Mouse (Mus musculus) stomach, embryonic 16.5 days (tissue): ENCODE data around the gene Evi5. TPM values are rescaled to one million over a fixed set of nuclear protein-coding genes. Genes with fewer than 3 reads are reported as not detected.

Source experiments
- ATAC-seq: fragments of 200-750 bp; cut with Nextera tagmentation; 2 replicates; pipeline ENCODE4 v1.8.0; 2017; ENCODE audit warnings: moderate number of reproducible peaks, moderate TSS enrichment; ENCODE audit not compliant: insufficient read depth, low FRiP score
- H3K27ac ChIP-seq: fragments of 300-500 bp; sonication (generic); 2 replicates; pipeline ENCODE4 v1.5.1; 2014; ENCODE audit warnings: low read length
- H3K27me3 ChIP-seq: fragments of 300-500 bp; sonication (generic); 2 replicates; pipeline ENCODE4 v1.6.1; 2014; ENCODE audit warnings: low read length, control low read depth, mixed read lengths; ENCODE audit not compliant: control insufficient read depth, insufficient read depth
- H3K36me3 ChIP-seq: fragments of 300-500 bp; sonication (generic); 2 replicates; pipeline ENCODE4 v1.6.1; 2014; ENCODE audit warnings: low read length; ENCODE audit not compliant: control insufficient read depth, insufficient read depth
- H3K4me1 ChIP-seq: fragments of 300-500 bp; sonication (generic); 2 replicates; pipeline ENCODE4 v1.6.1; 2014; ENCODE audit warnings: low read length, control low read depth, mixed read lengths; ENCODE audit not compliant: control insufficient read depth, insufficient read depth
- H3K4me2 ChIP-seq: fragments of 300-500 bp; sonication (generic); 2 replicates; pipeline ENCODE4 v1.6.1; 2014; ENCODE audit warnings: low read depth, low read length, mixed read lengths
- H3K4me3 ChIP-seq: fragments of 300-500 bp; sonication (generic); replicated peaks from 2 replicates; pipeline ENCODE4 v1.5.1; 2014; ENCODE audit warnings: mild to moderate bottlenecking, low read length
- H3K9ac ChIP-seq: fragments of 300-500 bp; sonication (generic); 2 replicates; pipeline ENCODE4 v1.6.1; 2014; ENCODE audit warnings: low read length
- H3K9me3 ChIP-seq: fragments of 300-500 bp; sonication (generic); replicated peaks from 2 replicates; pipeline ENCODE4 v1.6.1; 2016; ENCODE audit warnings: low read length, control low read depth; ENCODE audit not compliant: control insufficient read depth
- WGBS: fragments of 180-500 bp; shearing (Covaris S2); extraction: QIAGEN DNeasy Blood & Tissue Kit; methylation state at CpG from one replicate; pipeline ENCODE4 v1.1.7; 2014; 5-methylcytosine and 5-hydroxymethylcytosine counted together
- polyA plus RNA-seq: library from polyadenylated mRNA; unstranded; fragments of >200 nt; fragmentation: Nextera tagmentation; extraction: Ambion mirVana; gene quantifications from 2 replicates; pipeline ENCODE4 v1.2.1, GENCODE M21; 2015

Evi5 gene
- polyA plus RNA-seq = 53.5 and 55.2 TPM in 2 replicates

- H3K27ac ChIP-seq = peak within 1 kb of the TSS; percentile 11
Observed at GRCm38 (mm10) chr5:107874561-107875260, at the start of gene Evi5. TSS of gene Evi5 (minus strand) at chr5:107875107.

GRCm38 (mm10) chr5:107924564-107924963 is 49.7 kb upstream of the Evi5 start:
- H3K27ac ChIP-seq = no peak overlapping the region
- no peak overlapping the region for H3K9ac ChIP-seq
- H3K27me3 ChIP-seq = no peaks in the 10 kb centered on the region
- H3K4me2 ChIP-seq = no peak overlapping the region
- no peaks in the 10 kb centered on the region for H3K4me1 ChIP-seq
- no peak for ATAC-seq
- WGBS = 83% methylated on average over 8 of the region's 8 CpGs
- H3K4me3 ChIP-seq = no peak overlapping the region
- H3K36me3 ChIP-seq = no peaks in the 10 kb centered on the region
- no peaks in the 10 kb centered on the region for H3K9me3 ChIP-seq

More at GRCm38 (mm10) chr5:107874561-107875260, at the start of gene Evi5:
- Histone ChIP-seq H3K9me3 (no peaks in the 10 kb centered on the region), H3K9ac (peak within 1 kb of the TSS; percentile 32; the same call in 1 of the 2 replicates), H3K4me3 (0 out of 2 replicates have a peak within 1 kb of the TSS, but pooled peaks have one; percentile 4), H3K4me1 (peaks cover 5% of the 10 kb centered on the region; the same call in 1 of the 2 replicates), H3K36me3 (no peaks in the 10 kb centered on the region), H3K4me2 (peak within 1 kb of the TSS; percentile 17; the same call in 1 of the 2 replicates), H3K27me3 (no peaks in the 10 kb centered on the region)
- 30% methylated on average over 4 of the region's 4 CpGs for WGBS
- peak; percentile 62; the same call in 1 of the 2 replicates for ATAC-seq

GRCm38 (mm10) chr5:107922836-107923235 is 47.9 kb upstream of the Evi5 start:
- Histone ChIP-seq H3K4me3 (no peak overlapping the region), H3K27ac (no peak overlapping the region), H3K27me3 (no peaks in the 10 kb centered on the region), H3K9me3 (no peaks in the 10 kb centered on the region), H3K4me2 (no peak overlapping the region), H3K4me1 (no peaks in the 10 kb centered on the region), H3K9ac (no peak overlapping the region), H3K36me3 (no peaks in the 10 kb centered on the region)
- ATAC-seq = no peak
- 81% methylated on average over 1 of the region's 1 CpGs for WGBS

- Histone ChIP-seq H3K9ac (no peak overlapping the region), H3K4me2 (no peak overlapping the region), H3K9me3 (no peaks in the 10 kb centered on the region), H3K4me3 (no peak overlapping the region), H3K27me3 (no peaks in the 10 kb centered on the region), H3K36me3 (no peaks in the 10 kb centered on the region), H3K27ac (no peak overlapping the region), H3K4me1 (no peaks in the 10 kb centered on the region)
- WGBS = 56% methylated on average over 2 of the region's 2 CpGs
- no peak for ATAC-seq
Observed at GRCm38 (mm10) chr5:107921400-107922252, 46.7 kb upstream of the Evi5 start.

GRCm38 (mm10) chr5:107915280-107915679 is 40.4 kb upstream of the Evi5 start:
- no peak for ATAC-seq

GRCm38 (mm10) chr5:107911012-107911411 is 36.1 kb upstream of the Evi5 start:
- Histone ChIP-seq H3K27ac (no peak overlapping the region), H3K27me3 (no peaks in the 10 kb centered on the region), H3K36me3 (peaks cover 12% of the 10 kb centered on the region; the same call in 1 of the 2 replicates), H3K4me3 (no peak overlapping the region), H3K4me1 (no peaks in the 10 kb centered on the region), H3K9ac (no peak overlapping the region), H3K4me2 (no peak overlapping the region), H3K9me3 (no peaks in the 10 kb centered on the region)
- no peak for ATAC-seq
- WGBS = 89% methylated on average over 5 of the region's 5 CpGs

More at GRCm38 (mm10) chr5:107915280-107915679, 40.4 kb upstream of the Evi5 start:
- Histone ChIP-seq H3K4me3 (no peak overlapping the region), H3K9me3 (no peaks in the 10 kb centered on the region), H3K36me3 (no peaks in the 10 kb centered on the region), H3K4me2 (no peak overlapping the region), H3K4me1 (no peaks in the 10 kb centered on the region), H3K9ac (no peak overlapping the region), H3K27ac (no peak overlapping the region), H3K27me3 (no peaks in the 10 kb centered on the region)
- 49% methylated on average over 4 of the region's 4 CpGs for WGBS

DNA sequence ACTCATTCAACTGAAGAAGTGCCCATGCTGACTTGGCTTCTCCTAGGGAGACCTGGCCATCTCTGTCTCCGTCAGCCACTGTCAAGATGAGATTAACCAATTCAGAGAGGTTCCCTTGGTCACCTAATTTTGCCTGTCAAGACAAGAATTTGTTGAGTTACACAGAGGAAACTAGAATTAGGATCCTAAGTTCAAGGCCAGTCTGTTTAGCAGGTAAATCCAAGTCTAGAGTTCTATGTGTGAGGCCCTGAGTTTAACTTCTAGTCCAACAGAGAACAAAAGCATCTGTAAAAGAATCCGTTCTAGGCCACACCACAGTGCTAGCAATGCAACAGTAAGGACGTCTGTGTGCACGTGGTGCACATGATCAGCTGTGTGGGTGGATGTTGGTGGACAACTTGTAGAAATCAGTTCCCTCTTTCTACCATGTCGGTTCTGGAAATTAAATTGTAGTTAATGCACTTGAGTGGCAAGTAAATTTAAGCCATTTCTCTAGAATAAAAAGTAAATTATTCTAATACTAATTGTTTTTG is 35.2 kb upstream of the Evi5 start:
- H3K9ac ChIP-seq = no peak overlapping the region
- ATAC-seq = no peak
- H3K4me1 ChIP-seq = no peaks in the 10 kb centered on the region
- H3K4me3 ChIP-seq = no peak overlapping the region
- 61% methylated on average over 5 of the region's 5 CpGs for WGBS
- H3K4me2 ChIP-seq = no peak overlapping the region
- no peaks in the 10 kb centered on the region for H3K27me3 ChIP-seq
- H3K36me3 ChIP-seq = peaks cover 16% of the 10 kb centered on the region; the same call in 1 of the 2 replicates
- no peak overlapping the region for H3K27ac ChIP-seq
- H3K9me3 ChIP-seq = no peaks in the 10 kb centered on the region

GRCm38 (mm10) chr5:107909668-107910067 is 34.8 kb upstream of the Evi5 start:
- WGBS = 84% methylated on average over 3 of the region's 3 CpGs
- Histone ChIP-seq H3K9ac (no peak overlapping the region), H3K27ac (no peak overlapping the region), H3K4me3 (no peak overlapping the region), H3K36me3 (peaks cover 19% of the 10 kb centered on the region; the same call in 1 of the 2 replicates), H3K9me3 (no peaks in the 10 kb centered on the region), H3K4me2 (no peak overlapping the region), H3K4me1 (no peaks in the 10 kb centered on the region), H3K27me3 (no peaks in the 10 kb centered on the region)
- no peak for ATAC-seq
